Mouse (Mus musculus) sigmoid colon, adult 10 weeks (tissue): ENCODE results near the gene Tmem143. TPM values are rescaled to one million over a fixed set of nuclear protein-coding genes. Genes with fewer than 3 reads are reported as not detected.

ENCODE experiments used
- polyA plus RNA-seq: library from polyadenylated mRNA; stranded (reverse); fragments of 350-450 nt; fragmentation: Illumina TruSeq; extraction: RNeasy Lipid Tissue Mini Kit (QIAGEN cat#74804); gene quantifications from one replicate; pipeline ENCODE4 v1.2.3, GENCODE M21; 2014; ENCODE audit warnings: low read depth, low replicate concordance

Gene Tmem143
- 0.63 TPM for polyA plus RNA-seq

DNA sequence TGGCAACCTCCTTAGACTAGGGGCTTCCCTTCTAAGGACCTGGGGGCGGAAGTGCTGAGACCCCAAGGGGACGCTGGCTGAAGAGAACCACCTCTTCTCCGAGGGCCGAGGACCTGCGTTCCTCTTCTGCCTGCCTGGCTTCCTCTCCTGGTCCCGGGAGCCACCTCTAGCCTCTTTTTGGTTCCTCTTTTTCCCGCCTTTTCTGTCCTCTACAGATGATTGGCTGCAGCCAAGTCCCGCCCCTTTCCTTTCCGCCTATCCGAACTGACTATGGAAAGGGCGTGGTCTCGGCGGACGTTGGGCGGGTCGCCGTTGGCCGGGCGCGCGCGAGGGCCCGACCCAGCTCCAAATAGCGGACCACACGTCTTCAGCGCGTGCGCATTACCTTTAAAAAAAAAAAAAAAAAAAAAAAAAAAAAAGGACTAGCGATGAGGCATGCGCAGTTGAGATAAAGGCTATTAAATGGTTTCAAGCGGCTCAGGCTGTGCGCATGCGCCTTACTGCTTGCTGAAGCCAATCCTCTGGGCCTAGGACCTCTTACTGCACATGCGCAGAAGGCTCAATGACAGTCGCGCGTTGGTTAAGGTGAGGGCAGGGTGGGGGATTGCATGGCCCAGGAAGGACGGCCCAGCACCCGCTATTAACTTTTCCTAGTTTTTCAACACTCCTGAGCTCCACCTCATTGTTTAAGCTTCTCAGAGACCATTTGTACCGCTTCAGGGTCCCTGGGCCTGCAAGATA is at the start of gene Tmem143, which contains the start of gene Syngr4:
Gene Tmem143 (plus strand): TSS at position 425 of the 741 bp plus-strand sequence.
Gene Syngr4 (minus strand): TSS at position 198 of the 741 bp plus-strand sequence.

DNA sequence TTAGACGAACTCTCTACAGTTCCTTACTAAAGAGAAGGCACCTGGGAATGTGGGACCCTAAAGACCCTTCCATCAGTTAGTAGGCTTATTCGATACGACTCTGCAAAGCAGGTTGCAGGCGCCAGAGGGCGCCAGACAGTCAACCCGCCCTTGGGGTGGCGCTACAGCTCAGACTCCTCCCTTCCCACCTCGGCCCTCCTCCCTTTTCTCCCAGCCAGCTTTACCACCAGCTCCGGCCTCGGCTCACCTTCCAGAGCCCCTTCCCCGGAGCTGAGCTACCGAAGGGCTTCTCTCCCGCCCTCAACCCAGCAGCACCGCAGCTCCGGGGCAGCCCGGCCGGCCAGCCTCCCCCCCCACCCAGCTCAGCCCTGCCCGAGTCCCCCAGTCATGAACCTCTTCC is 24.1 kb upstream of the Tmem143 start, which contains the start of gene Kdelr1:
Gene Kdelr1 (plus strand): TSS at position 149 of the 400 bp plus-strand sequence.

DNA sequence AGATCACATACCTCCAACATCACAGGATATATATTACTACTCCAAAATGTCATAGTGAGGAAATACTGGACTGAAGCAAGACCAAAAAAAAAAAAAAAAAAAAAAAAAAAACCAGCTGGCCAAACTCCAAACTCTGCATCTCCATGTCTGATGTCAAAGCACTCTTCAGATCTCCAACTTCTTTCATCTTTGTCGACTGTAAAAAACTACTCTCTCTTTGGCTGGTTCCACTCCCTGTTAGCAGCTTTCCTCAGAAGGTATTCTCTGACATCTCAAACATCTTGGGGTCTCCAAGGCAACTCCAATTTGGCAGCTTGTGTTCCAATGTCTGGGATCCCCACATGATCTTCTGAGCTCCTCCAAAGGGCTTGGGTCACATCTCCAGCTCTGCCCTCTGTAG is 18.5 kb upstream of the Tmem143 start, which contains the start of gene Grin2d:
Gene Grin2d (minus strand): TSS at position 101 of the 400 bp plus-strand sequence.

DNA sequence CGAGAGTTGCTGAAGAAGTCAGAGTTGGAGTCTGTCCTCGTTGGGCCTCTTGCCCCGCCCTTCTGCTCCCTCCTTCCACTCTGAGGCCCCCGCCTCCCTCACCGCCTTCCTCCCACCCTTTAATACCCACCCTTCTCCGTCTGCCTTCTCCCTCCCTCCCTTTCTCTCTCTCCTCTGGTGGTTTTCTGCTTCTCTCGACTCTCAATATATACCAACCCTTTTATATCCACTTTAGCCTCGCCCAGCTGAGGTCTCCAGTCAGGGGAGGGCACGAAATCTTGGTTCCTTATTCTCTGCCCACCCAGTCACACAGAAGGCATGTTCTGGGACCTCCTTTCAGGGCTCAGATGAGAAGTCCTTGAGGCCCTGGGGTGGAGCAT is 24.5 kb downstream of the Tmem143 start, which contains the start of gene Emp3:
Gene Emp3 (minus strand): TSS at position 163 of the 380 bp plus-strand sequence.

DNA sequence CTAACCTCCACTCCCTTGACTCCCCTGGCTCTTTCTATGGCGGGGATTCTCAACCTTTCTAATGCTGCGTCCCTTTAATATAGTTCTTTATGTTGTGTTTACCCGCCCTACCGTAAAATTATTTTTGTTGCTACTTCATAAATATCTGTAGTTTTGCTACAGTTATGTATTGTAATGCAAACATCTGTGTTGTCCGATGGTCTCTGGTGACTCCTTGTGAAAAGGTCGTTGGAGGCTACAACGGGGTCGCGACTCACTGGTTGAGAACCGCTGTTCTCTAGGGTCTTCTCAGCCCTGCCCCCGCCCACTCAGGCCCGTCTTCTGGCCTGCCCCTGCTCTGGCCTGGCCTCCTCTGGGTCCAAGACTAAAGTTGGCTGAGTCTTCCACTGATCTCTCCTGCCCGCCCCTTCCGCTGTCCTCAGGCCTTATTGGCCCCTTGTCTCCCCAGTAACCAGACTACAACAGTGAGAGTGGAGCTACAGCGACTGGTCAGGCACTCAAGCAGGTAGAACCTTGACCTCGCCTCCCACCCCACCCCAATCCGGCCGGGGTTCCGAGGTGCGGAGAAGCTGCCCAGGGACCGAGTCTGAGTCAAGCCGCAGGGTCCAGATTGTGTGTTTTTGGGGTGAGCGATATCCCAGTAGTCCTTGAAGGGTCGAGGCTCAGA is 27.2 kb downstream of the Tmem143 start, which contains the start of gene Ccdc114:
Gene Ccdc114 (plus strand): TSS at position 311 of the 667 bp plus-strand sequence.

Other genes with a start within 250 kb of the Tmem143 start
- gene Fut2, start 230.5 kb upstream of the Tmem143 start, polyA plus RNA-seq, result 61.8 TPM
- not detected for gene Ntn5, start 212.9 kb upstream of the Tmem143 start, polyA plus RNA-seq
- gene Sec1, start 202.5 kb upstream of the Tmem143 start, polyA plus RNA-seq, result not detected
- not detected for gene Car11, start 197.1 kb upstream of the Tmem143 start, polyA plus RNA-seq
- gene Dbp, start 191.9 kb upstream of the Tmem143 start, polyA plus RNA-seq, result 2.9 TPM
- 2.1 TPM for gene Rpl18, start 181.5 kb upstream of the Tmem143 start, polyA plus RNA-seq
- gene Sphk2, start 178.9 kb upstream of the Tmem143 start, polyA plus RNA-seq, result 0.66 TPM
- 55.9 TPM for gene Fam83e, start 175.7 kb upstream of the Tmem143 start, polyA plus RNA-seq
- not detected for gene Spaca4, start 171.1 kb upstream of the Tmem143 start, polyA plus RNA-seq
- not detected for gene Lmtk3, start 113.2 kb upstream of the Tmem143 start, polyA plus RNA-seq
- 2.6 TPM for gene Sult2b1, start 112.3 kb upstream of the Tmem143 start, polyA plus RNA-seq
- 17.2 TPM for gene Cyth2, start 82.4 kb upstream of the Tmem143 start, polyA plus RNA-seq
- gene Kcnj14, start 72.2 kb upstream of the Tmem143 start, polyA plus RNA-seq, result not detected
- not detected for gene Grwd1, start 66.0 kb upstream of the Tmem143 start, polyA plus RNA-seq
- gene Kdelr1, start 24.2 kb upstream of the Tmem143 start, polyA plus RNA-seq, result 98.6 TPM
- gene Grin2d, start 18.6 kb upstream of the Tmem143 start, polyA plus RNA-seq, result not detected
- not detected for gene Syngr4, start 227 bp upstream of the Tmem143 start, polyA plus RNA-seq
- not detected for gene Emp3, start 24.5 kb downstream of the Tmem143 start, polyA plus RNA-seq
- gene Ccdc114, start 27.1 kb downstream of the Tmem143 start, polyA plus RNA-seq, result 1.2 TPM
- 0.09 TPM for gene Abcc6, start 133.4 kb downstream of the Tmem143 start, polyA plus RNA-seq
- 2.8 TPM for gene Nomo1, start 136.8 kb downstream of the Tmem143 start, polyA plus RNA-seq
- gene Kcnj11, start 203.8 kb downstream of the Tmem143 start, polyA plus RNA-seq, result not detected